Mouse (Mus musculus) adrenal gland, postnatal 10 days (tissue): ENCODE measurements at regions not wholly inside any gene's neighbourhood (a gene's known extent, or its start where the extent isn't known, plus 50 kb on each side); places are given as distances from the start of the nearest gene placed in this dataset.

ENCODE experiments used
- DNase-seq: peaks from one replicate; pipeline ENCODE4 v3.0.0; 2021; ENCODE audit warnings: mixed read lengths

- no peak for DNase-seq
These were observed 775.6 kb upstream of the Fam98a start for GRCm38 (mm10) chr17:76327371-76327770.

GRCm38 (mm10) chr17:76294630-76295029 lies 742.9 kb upstream of the Fam98a start:
- DNase-seq = peak; percentile 19
